ENCODE assay signal across 8 mouse cellular contexts in the genomic region with DNA sequence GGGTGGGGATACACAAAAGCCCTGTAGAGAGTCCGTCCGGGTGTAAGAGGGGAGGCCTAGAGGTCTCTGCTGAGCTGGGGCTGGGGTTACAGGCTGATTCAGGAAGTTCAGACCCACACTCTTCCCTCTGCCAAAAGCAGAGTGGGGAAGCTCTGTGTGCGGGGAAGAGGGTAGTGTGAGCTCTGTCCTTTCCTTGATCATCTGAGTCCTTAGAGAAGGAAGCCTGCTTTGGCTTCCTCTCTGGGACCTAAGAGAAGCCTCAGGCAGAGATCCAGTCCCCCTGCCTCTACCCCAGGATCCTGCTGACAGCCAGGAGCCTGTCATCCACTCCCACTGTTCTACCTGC. TPM values are rescaled to one million over a fixed set of nuclear protein-coding genes. Genes with fewer than 3 reads are reported as not detected.
DNase-seq lines count a peak whose midpoint lies in the region; ATAC-seq and TF ChIP-seq lines count a peak whose summit lies in the region.

No protein-coding gene starts in this region.

- peaks cover 21% of the 10 kb centered on the region for H3K36me3 ChIP-seq in lung, embryonic 16.5 days (ENCODE audit: control insufficient read depth, insufficient read depth, low read length)
- peaks cover 61% of the 10 kb centered on the region for H3K36me3 ChIP-seq in forebrain, embryonic 14.5 days (ENCODE audit: control insufficient read depth, insufficient read depth, low read length)
- H3K36me3 ChIP-seq in limb, embryonic 13.5 days, result peaks cover 56% of the 10 kb centered on the region

- no peaks in the 10 kb centered on the region for H3K27me3 ChIP-seq in lung, embryonic 16.5 days (ENCODE audit: control insufficient read depth, insufficient read depth, low read depth, low read length)
- no peaks in the 10 kb centered on the region for H3K27me3 ChIP-seq in forebrain, embryonic 14.5 days (replicated peaks; ENCODE audit: control insufficient read depth, insufficient read depth, low read length)
- no peaks in the 10 kb centered on the region for H3K27me3 ChIP-seq in limb, embryonic 13.5 days

- H3K27ac ChIP-seq in lung, embryonic 16.5 days (ENCODE audit: low read length), result peak overlapping the region; percentile 100
- H3K27ac ChIP-seq in forebrain, embryonic 14.5 days (ENCODE audit: low read depth, low read length), result peak overlapping the region; percentile 92; the same call in 1 of the 2 replicates
- no peak overlapping the region for H3K27ac ChIP-seq in limb, embryonic 13.5 days
- no peak overlapping the region for H3K27ac ChIP-seq in olfactory bulb, adult 2 months (ENCODE audit: insufficient read depth, low read depth, low read length)

- no peak for DNase-seq in lung, postnatal 25 days (ENCODE audit: low spot score)
- DNase-seq in forebrain, embryonic 14.5 days (ENCODE audit: low spot score), result no peak
- no peak for DNase-seq in urinary bladder, postnatal 4 days (ENCODE audit: low spot score in 2 of 2)
- no peak for DNase-seq in gastrocnemius, postnatal 25 days
- DNase-seq in spleen, adult 18-20 months, result no peak

- no peaks in the 10 kb centered on the region for H3K9me3 ChIP-seq in lung, embryonic 16.5 days (ENCODE audit: control insufficient read depth, low read length)
- H3K9me3 ChIP-seq in forebrain, embryonic 14.5 days (replicated peaks; ENCODE audit: control insufficient read depth, low read length), result no peaks in the 10 kb centered on the region
- H3K9me3 ChIP-seq in limb, embryonic 13.5 days, result no peaks in the 10 kb centered on the region

- no peak for TF ChIP-seq POLR2A in olfactory bulb, adult 2 months (IDR thresholded peaks at IDR 0.05; ENCODE audit: insufficient read depth, low read depth, low read length)

- no peak for ATAC-seq in lung, embryonic 16.5 days (ENCODE audit: low read depth)
- ATAC-seq in forebrain, embryonic 14.5 days, result no peak
- no peak for ATAC-seq in limb, embryonic 13.5 days (ENCODE audit: low FRiP score, low read depth)

- peak overlapping the region; percentile 99 for H3K9ac ChIP-seq in lung, embryonic 16.5 days (ENCODE audit: low read length)
- H3K9ac ChIP-seq in forebrain, embryonic 14.5 days (ENCODE audit: low read length), result peak overlapping the region; percentile 70
- peak overlapping the region; percentile 40 for H3K9ac ChIP-seq in limb, embryonic 13.5 days

- WGBS in lung, embryonic 16.5 days, result 38% methylated on average over 3 of the region's 3 CpGs
- WGBS in forebrain, embryonic 14.5 days, result 38% methylated on average over 3 of the region's 3 CpGs
- 81% methylated on average over 3 of the region's 3 CpGs for WGBS in limb, embryonic 13.5 days
- WGBS in olfactory bulb, adult 2 months, result 22% methylated on average over 3 of the region's 3 CpGs

- H3K4me1 ChIP-seq in lung, embryonic 16.5 days (replicated peaks; ENCODE audit: control insufficient read depth, insufficient read depth, low read length), result peaks cover 69% of the 10 kb centered on the region
- peaks cover 53% of the 10 kb centered on the region for H3K4me1 ChIP-seq in forebrain, embryonic 14.5 days (ENCODE audit: control insufficient read depth, insufficient read depth, low read length)
- H3K4me1 ChIP-seq in limb, embryonic 13.5 days, result peaks cover 81% of the 10 kb centered on the region
- H3K4me1 ChIP-seq in olfactory bulb, adult 2 months (ENCODE audit: control insufficient read depth, insufficient read depth, low read length), result peaks cover 56% of the 10 kb centered on the region

- TF ChIP-seq CTCF in olfactory bulb, adult 2 months (IDR thresholded peaks at IDR 0.05; ENCODE audit: insufficient read depth, low read depth, low read length), result no peak

- peak overlapping the region; percentile 96 for H3K4me2 ChIP-seq in lung, embryonic 16.5 days (ENCODE audit: low read depth, low read length)
- peak overlapping the region; percentile 96 for H3K4me2 ChIP-seq in forebrain, embryonic 14.5 days (ENCODE audit: low read length)
- peak overlapping the region; percentile 99 for H3K4me2 ChIP-seq in limb, embryonic 13.5 days (replicated peaks)

- H3K4me3 ChIP-seq in lung, embryonic 16.5 days (ENCODE audit: low read length), result peak overlapping the region; percentile 91
- peak overlapping the region; percentile 96 for H3K4me3 ChIP-seq in forebrain, embryonic 14.5 days (ENCODE audit: low read depth, low read length)
- no peak overlapping the region for H3K4me3 ChIP-seq in limb, embryonic 13.5 days
- H3K4me3 ChIP-seq in olfactory bulb, adult 2 months (ENCODE audit: insufficient read depth, low read depth, low read length), result peak overlapping the region; percentile 20

RNA-seq across cellular contexts. Expression of gene Trim8, which starts 4.8 kb away (rescaled TPM):
- 22.4 and 24.9 TPM in 2 replicates for polyA plus RNA-seq in lung, embryonic 16.5 days (2015; fragmentation: Nextera tagmentation; extraction: Ambion mirVana)
- 23.0 and 24.8 TPM in 2 replicates for polyA plus RNA-seq in forebrain, embryonic 14.5 days (2014; fragmentation: Nextera tagmentation; extraction: Ambion mirVana)
- polyA plus RNA-seq in limb, embryonic 13.5 days (2015; fragmentation: Nextera tagmentation; extraction: Ambion mirVana), result 13.6 and 14.2 TPM in 2 replicates
- polyA plus RNA-seq in olfactory bulb, adult 2 months (2012; ENCODE audit: insufficient read depth, insufficient read length, low replicate concordance, missing spikeins), result not detected in 2 replicates
- 10 to 100 TPM; 19.1 to 20.6 TPM for total RNA-seq in gastrocnemius, postnatal 25 days (2021)

Comparison
In these comparisons a context has a peak if more than half of its experiments do, and no peak if none do; other contexts are left out.
1. H3K27ac ChIP-seq: peak in lung, embryonic 16.5 days (single experiment) and forebrain, embryonic 14.5 days (single experiment); none in limb, embryonic 13.5 days (single experiment) and olfactory bulb, adult 2 months (single experiment).
2. H3K9ac ChIP-seq: peak in every context shown above with its lines; median percentile 99 in lung, embryonic 16.5 days; 70 in forebrain, embryonic 14.5 days; 40 in limb, embryonic 13.5 days.
3. Peak in every context shown above with its lines, with median percentiles within 50 percentile points of each other: H3K4me2 ChIP-seq.